8 mouse cellular contexts compared by ENCODE assay signal in the genomic region with DNA sequence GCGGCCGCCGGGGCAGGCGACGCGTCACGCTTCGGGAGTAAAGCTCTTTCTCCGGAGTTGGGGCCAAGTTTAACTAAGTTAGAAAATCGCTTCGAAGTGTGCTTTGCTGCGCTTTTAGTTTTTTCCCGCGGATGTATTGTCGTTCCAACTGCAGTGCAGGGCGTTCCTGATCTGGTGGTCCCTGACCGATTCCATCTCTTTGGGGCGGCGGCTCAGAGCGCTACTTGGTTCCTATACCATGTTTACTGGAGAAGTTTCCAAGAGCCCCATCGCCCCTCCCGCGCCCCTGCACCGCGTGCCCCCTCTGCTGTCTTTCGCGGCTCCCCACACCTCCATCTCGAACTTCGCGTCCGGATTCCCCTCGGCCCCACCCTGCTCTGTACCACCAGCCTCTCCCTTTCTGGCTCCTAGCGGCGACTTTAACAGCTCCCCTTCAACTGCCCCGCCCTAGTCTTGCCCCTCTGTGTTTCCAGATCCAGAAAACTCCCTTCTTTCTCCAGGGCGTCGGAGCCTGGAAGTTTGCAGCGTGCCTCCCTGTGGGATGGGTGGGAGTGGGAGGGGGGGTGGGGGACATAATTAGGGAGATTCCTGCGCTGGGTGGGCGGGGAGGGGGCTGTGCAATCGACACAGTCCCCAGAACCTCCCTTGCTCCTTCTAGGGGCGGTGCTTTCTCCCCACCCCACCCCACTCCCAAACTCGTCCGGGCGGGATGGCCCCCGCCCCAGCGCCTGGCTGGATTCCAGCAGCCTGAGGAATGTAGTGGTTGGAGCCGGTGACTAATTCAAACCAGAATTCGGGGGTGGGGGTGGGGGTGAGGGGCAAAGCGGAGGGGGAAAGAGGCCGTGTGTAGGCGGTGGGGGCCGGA. TPM values are rescaled to one million over a fixed set of nuclear protein-coding genes. Genes with fewer than 3 reads are reported as not detected.
A peak's percentile ranks its signal among the peaks of the same experiment; 100 is the strongest.
DNase-seq lines count a peak whose midpoint lies in the region; ATAC-seq and TF ChIP-seq lines count a peak whose summit lies in the region.

No protein-coding gene starts in this region.

- H3K4me1 ChIP-seq in embryonic fibroblast, embryonic 13.5 days (ENCODE audit: control insufficient read depth, insufficient read depth, low read length), result peaks cover 25% of the 10 kb centered on the region
- H3K4me1 ChIP-seq in stomach, embryonic 16.5 days (ENCODE audit: control insufficient read depth, insufficient read depth, low read length), result peaks cover 62% of the 10 kb centered on the region

- H3K4me2 ChIP-seq in stomach, embryonic 16.5 days (ENCODE audit: low read depth, low read length), result peak overlapping the region; percentile 76

- peak overlapping the region; percentile 97 for H3K9ac ChIP-seq in stomach, embryonic 16.5 days (ENCODE audit: low read length)

- DNase-seq in 3T3-L1 (ENCODE audit: low read depth, low spot score) (peak; percentile 94), Patski (ENCODE audit: low read depth, low spot score) (no peak)
- peak; percentile 95 to 96 for DNase-seq in heart, postnatal 10 days
- DNase-seq in kidney, postnatal 36 days, result peak; percentile 87 to 92
- peak; percentile 87 for DNase-seq in mesoderm, embryonic 11.5 days (ENCODE audit: low read depth, low spot score)
- DNase-seq in layer of hippocampus, adult 9-10 months (ENCODE audit: low spot score), result no peak

- CTCF ChIA-PET in Patski (lab: Charles Lee), result interaction anchor here (3.7 kb wide), 1 partner anchor 93 kb away, joined by 32 read pairs; no protein-coding TSS in a partner anchor

- peak; percentile 73 for TF ChIP-seq POLR2A in embryonic fibroblast, embryonic 13.5 days (IDR thresholded peaks at IDR 0.05; ENCODE audit: low read depth, low read length)

- no peaks in the 10 kb centered on the region for H3K36me3 ChIP-seq in stomach, embryonic 16.5 days (ENCODE audit: control insufficient read depth, insufficient read depth, low read length)

- H3K4me3 ChIP-seq in embryonic fibroblast, embryonic 13.5 days (ENCODE audit: insufficient read depth, low read length), result peak overlapping the region; percentile 94
- H3K4me3 ChIP-seq in stomach, embryonic 16.5 days (replicated peaks; ENCODE audit: low read length), result peak overlapping the region; percentile 87

- no peaks in the 10 kb centered on the region for H3K27me3 ChIP-seq in Patski
- H3K27me3 ChIP-seq in stomach, embryonic 16.5 days (ENCODE audit: control insufficient read depth, insufficient read depth, low read length), result no peaks in the 10 kb centered on the region

- peak; percentile 56 for ATAC-seq in Patski
- ATAC-seq in stomach, embryonic 16.5 days (ENCODE audit: insufficient read depth, low FRiP score), result peak; percentile 80

- TF ChIP-seq CTCF in Patski (IDR thresholded peaks at IDR 0.05), result no peak
- TF ChIP-seq CTCF in embryonic fibroblast, embryonic 13.5 days (IDR thresholded peaks at IDR 0.05; ENCODE audit: borderline replicate concordance, insufficient read depth, low read length), result no peak

- no peaks in the 10 kb centered on the region for H3K9me3 ChIP-seq in stomach, embryonic 16.5 days (replicated peaks; ENCODE audit: control insufficient read depth, low read length)

- peak overlapping the region; percentile 99 for H3K27ac ChIP-seq in embryonic fibroblast, embryonic 13.5 days (ENCODE audit: insufficient read depth, low read length)
- H3K27ac ChIP-seq in stomach, embryonic 16.5 days (ENCODE audit: low read length), result peak overlapping the region; percentile 99

- intact Hi-C loops in heart, postnatal 10 days (cut with DNase I), result no loop called here

- in situ Hi-C loops in Patski (cut with MboI; ENCODE audit: low pct_unique_long_range_greater_than_20kb), result loop anchor here (5.0 kb wide), 1 partner anchor 88 kb away; no protein-coding TSS in a partner anchor

- whole genome bisulfite sequencing in stomach, embryonic 16.5 days, result under 1% methylated on average over 53 of the region's 53 CpGs

- POLR2A ChIA-PET in Patski (lab: Charles Lee), result interaction anchor here (1.0 to 4.6 kb wide), 7 partner anchors 12 to 277 kb away, joined by 3 to 19 read pairs (median 3); no protein-coding TSS in a partner anchor

RNA-seq across cellular contexts. Expression of a gene that starts 0.7 kb away (rescaled TPM):
- 57.7 TPM for polyA plus RNA-seq in Patski (2021)
- 559 and 687 TPM in 2 replicates for polyA plus RNA-seq in embryonic fibroblast, embryonic 13.5 days (2011; ENCODE audit: insufficient read length, low read depth, missing spikeins)
- 100 to 1,000 TPM; 348 to 380 TPM for total RNA-seq in heart, postnatal 10 days (2021)
- polyA plus RNA-seq in stomach, embryonic 16.5 days (2015; fragmentation: Nextera tagmentation; extraction: Ambion mirVana), result 46.4 and 48.3 TPM in 2 replicates

RNA-seq across cellular contexts. Expression of a gene that starts 23.0 kb away (rescaled TPM):
- polyA plus RNA-seq in Patski (2021), result 419 TPM
- 882 and 905 TPM in 2 replicates for polyA plus RNA-seq in embryonic fibroblast, embryonic 13.5 days (2011; ENCODE audit: insufficient read length, low read depth, missing spikeins)
- 100 to 1,000 TPM; 283 to 289 TPM for total RNA-seq in heart, postnatal 10 days (2021)
- polyA plus RNA-seq in stomach, embryonic 16.5 days (2015; fragmentation: Nextera tagmentation; extraction: Ambion mirVana), result 401 and 441 TPM in 2 replicates

RNA-seq across cellular contexts. Expression of a gene that starts 36.2 kb away (rescaled TPM):
- 24.6 TPM for polyA plus RNA-seq in Patski (2021)
- 16.8 and 19.7 TPM in 2 replicates for polyA plus RNA-seq in embryonic fibroblast, embryonic 13.5 days (2011; ENCODE audit: insufficient read length, low read depth, missing spikeins)
- total RNA-seq in heart, postnatal 10 days (2021), result 10 to 100 TPM in 1 of 2 experiments, 1 to 10 TPM in 1; 8.5 to 10.4 TPM
- 30.0 and 34.9 TPM in 2 replicates for polyA plus RNA-seq in stomach, embryonic 16.5 days (2015; fragmentation: Nextera tagmentation; extraction: Ambion mirVana)

RNA-seq across cellular contexts. Expression of a gene that starts 48.1 kb away (rescaled TPM):
- 141 TPM for polyA plus RNA-seq in Patski (2021)
- polyA plus RNA-seq in embryonic fibroblast, embryonic 13.5 days (2011; ENCODE audit: insufficient read length, low read depth, missing spikeins), result 101 and 102 TPM in 2 replicates
- 10 to 100 TPM; 54.4 to 59.5 TPM for total RNA-seq in heart, postnatal 10 days (2021)
- polyA plus RNA-seq in stomach, embryonic 16.5 days (2015; fragmentation: Nextera tagmentation; extraction: Ambion mirVana), result 142 and 149 TPM in 2 replicates

Comparison
In these comparisons a context has a peak if more than half of its experiments do, and no peak if none do; other contexts are left out.
1. DNase-seq: peak in 3T3-L1 (single experiment), heart, postnatal 10 days (2 of 2), kidney, postnatal 36 days (2 of 2) and mesoderm, embryonic 11.5 days (single experiment); none in Patski (single experiment) and layer of hippocampus, adult 9-10 months (single experiment).